Mouse (Mus musculus) adrenal gland (tissue): Measurements from ENCODE around the gene Sele.
"Not testable (repeated sequence)": the region's sequence is repeated elsewhere in the genome, so short reads cannot be mapped to it uniquely, and the experiment has no call there.

ENCODE experiments used
- intact Hi-C: fragments of 180-260 bp; cut with DNase I; formaldehyde crosslinking; loops from one replicate; pipeline ENCODE4 v1.15.1; 2025
- long read RNA-seq, 2 experiments: library from polyadenylated mRNA; unstranded; transcript quantifications; one replicate each; pipeline ENCODE4 v2.0.0; 2020; ENCODE audit warnings: borderline replicate concordance in 1 of 2; ENCODE audit not compliant: insufficient replicate concordance in 1 of 2

The Sele gene
- long read RNA-seq, experiment 1, result 0 reads
- long read RNA-seq, experiment 2, partial matches to known transcripts, result 0 of 1 reads
- long read RNA-seq, experiment 2, other reads (novel, unspliced or antisense), result 1 of 1 reads

- intact Hi-C loops, result no loop called here
These were observed at the start of gene Sele for GRCm38 (mm10) chr1:164047934-164048333. Sele (plus strand) TSS chr1:164048234.

GRCm38 (mm10) chr1:164001831-164002452 is 46.1 kb upstream of the Sele start:
- intact Hi-C loops, result no loop called here

DNA sequence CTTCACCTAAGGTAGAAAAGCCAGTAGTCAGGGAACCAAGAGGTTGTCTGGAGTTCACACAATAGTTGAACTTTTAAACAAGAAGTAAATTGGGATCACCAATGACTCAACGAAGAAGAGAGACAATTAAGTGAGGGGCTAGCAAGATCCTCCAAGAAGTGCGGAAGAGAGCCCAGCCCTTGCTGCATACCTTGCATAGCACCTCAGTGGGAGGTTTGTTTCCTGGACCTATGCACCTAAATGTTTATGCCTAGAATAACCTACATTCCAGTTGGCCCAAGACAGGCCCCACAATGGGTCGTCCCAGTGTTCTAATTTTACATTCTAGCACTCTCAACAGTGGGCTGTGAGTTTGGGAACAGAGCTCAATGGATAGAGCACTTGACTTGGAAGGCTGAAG is 43.7 kb upstream of the Sele start:
- intact Hi-C loops, result no loop called here

GRCm38 (mm10) chr1:164009235-164009634 is 38.8 kb upstream of the Sele start:
- intact Hi-C loops, result loop anchor here (2.0 kb wide), 1 partner anchor 130 kb away; no protein-coding TSS in a partner anchor

- intact Hi-C loops, result no loop called here
These were observed 33.4 kb upstream of the Sele start for GRCm38 (mm10) chr1:164014616-164015015.

- intact Hi-C loops, result no loop called here
These were observed 29.7 kb upstream of the Sele start for GRCm38 (mm10) chr1:164018221-164018896.

DNA sequence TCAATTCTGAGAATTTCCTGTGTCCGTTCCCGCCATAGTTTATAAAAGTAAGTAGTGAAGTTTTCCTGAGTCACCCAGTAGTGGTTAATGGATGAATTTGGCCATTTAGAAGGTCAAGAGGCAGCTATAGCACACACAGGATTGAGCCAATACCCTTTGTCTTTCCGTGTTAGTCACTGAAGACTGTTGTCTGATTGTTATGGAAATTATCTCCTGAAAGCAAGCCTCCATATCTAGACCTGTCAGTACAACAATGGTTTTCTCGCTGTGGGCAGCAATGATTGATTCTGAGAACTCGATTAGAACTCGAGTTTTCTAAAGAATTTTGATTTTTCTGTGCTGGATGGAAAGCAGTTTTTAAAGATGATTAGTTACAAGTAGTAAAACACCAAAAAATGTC is 28.2 kb upstream of the Sele start:
- intact Hi-C loops, result no loop called here

- intact Hi-C loops, result not testable (repeated sequence)
These were observed 27.3 kb upstream of the Sele start for GRCm38 (mm10) chr1:164020746-164021145.

- intact Hi-C loops, result not testable (repeated sequence)
These were observed 25.9 kb upstream of the Sele start for GRCm38 (mm10) chr1:164022106-164022505.

DNA sequence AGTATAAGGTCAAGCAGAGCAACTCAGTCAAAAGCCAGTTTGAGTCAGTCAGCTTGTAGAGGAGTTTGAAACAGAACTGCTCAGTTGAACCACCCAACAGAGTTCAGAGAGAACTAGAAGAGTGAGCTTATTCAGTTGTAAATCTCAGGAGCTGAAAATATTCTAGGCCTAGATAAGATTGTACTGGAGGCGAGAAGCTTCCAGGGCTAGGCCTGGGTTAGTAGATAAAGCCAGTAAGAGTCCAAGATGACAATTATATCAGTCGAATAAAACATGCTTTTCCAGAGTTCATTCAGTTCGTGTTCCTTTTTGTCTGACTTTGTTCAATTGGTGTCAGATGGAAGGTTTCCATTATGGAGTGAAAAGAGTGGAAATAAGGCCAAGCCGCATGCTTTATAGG is 22.3 kb upstream of the Sele start:
- intact Hi-C loops, result no loop called here

- intact Hi-C loops, result no loop called here
These were observed 20.6 kb upstream of the Sele start for GRCm38 (mm10) chr1:164027416-164027815.

- intact Hi-C loops, result no loop called here
These were observed 7.5 kb upstream of the Sele start for GRCm38 (mm10) chr1:164040385-164041135.

- intact Hi-C loops, result no loop called here
These were observed 4.5 kb upstream of the Sele start for GRCm38 (mm10) chr1:164043549-164043948.

GRCm38 (mm10) chr1:164053561-164053960 is 5.5 kb downstream of the Sele start:
- intact Hi-C loops, result no loop called here

GRCm38 (mm10) chr1:164054800-164055199 is 6.8 kb downstream of the Sele start:
- intact Hi-C loops, result no loop called here

DNA sequence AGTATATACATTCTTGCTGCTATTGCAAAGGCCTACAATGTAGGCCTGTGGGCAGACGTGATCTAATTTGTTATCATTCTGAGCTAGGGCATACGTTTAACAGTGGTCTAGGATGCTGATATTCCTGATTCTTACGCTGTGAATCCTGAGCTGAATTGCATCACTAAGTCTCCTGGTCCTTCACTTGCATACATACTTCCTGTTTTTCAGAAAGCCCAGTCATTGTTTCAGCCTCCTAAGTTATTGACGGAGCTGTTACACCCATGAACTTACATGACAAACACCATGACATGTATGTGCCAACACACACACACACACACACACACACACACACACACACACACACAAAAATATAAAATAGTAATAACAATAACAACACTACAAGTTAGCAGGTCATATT is 12.0 kb downstream of the Sele start:
- intact Hi-C loops, result loop anchor here (2.0 kb wide), 1 partner anchor 79 kb away; no protein-coding TSS in a partner anchor

GRCm38 (mm10) chr1:164061278-164061677 is 13.2 kb downstream of the Sele start:
- intact Hi-C loops, result loop anchor here (2.0 kb wide), 1 partner anchor 78 kb away; no protein-coding TSS in a partner anchor

GRCm38 (mm10) chr1:164061925-164062324 is 13.9 kb downstream of the Sele start, which contains the start of gene Sell:
Sell (plus strand) TSS chr1:164061982.
- intact Hi-C loops, result loop anchor here (2.0 kb wide), 1 partner anchor 77 kb away; no protein-coding TSS in a partner anchor

DNA sequence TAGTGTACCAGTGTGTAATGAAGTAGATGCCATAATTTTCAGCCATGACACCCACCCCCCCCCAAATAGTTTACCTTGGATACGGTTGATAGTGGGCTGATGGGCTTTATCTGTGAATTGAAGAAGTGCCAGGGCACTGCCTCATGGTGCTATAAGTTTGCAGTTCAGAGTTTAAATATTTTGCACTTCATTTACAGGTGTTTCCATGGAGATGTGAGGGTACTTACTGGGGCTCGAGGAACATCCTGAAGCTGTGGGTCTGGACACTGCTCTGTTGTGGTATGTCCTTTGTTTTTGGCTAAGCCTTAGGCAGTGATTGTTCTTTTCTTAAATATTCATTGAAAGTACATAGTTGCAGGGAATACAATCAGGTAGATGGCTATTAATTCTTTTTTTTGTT is 14.8 kb downstream of the Sele start:
- intact Hi-C loops, result no loop called here

- intact Hi-C loops, result no loop called here
These were observed 15.7 kb downstream of the Sele start for GRCm38 (mm10) chr1:164063745-164064144.

DNA sequence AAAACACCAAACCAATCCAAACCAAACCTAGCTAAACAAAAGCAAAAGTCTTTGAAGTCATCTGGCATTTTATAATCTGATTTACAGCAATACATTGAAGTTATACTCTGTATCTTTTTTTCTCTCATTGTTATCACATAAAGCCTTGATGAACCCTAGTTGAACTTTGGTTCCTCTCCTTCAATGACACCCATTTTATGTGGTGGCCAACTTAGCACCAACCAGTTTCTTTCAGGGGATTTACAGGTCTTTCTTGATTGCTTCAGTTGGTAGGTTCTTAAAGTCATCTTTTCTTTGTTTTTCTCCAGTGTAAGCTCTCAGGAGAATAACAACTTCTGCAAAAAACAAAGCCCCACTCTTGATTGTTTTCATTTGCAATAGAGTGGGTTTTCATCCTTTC is 21.2 kb downstream of the Sele start:
- intact Hi-C loops, result no loop called here

- intact Hi-C loops, result no loop called here
These were observed 22.4 kb downstream of the Sele start for GRCm38 (mm10) chr1:164070461-164070860.
